Mouse (Mus musculus): Measurements from ENCODE around the gene Rgs16.
"Not testable (repeated sequence)": the region's sequence is repeated elsewhere in the genome, so short reads cannot be mapped to it uniquely, and the experiment has no call there.

Gene Rgs16

GRCm38 (mm10) chr1:153752521-153752920, 12.4 kb downstream of the Rgs16 start:
- no peak for DNase-seq

- DNase-seq: no peak
Measured at GRCm38 (mm10) chr1:153753725-153754464, 13.7 kb downstream of the Rgs16 start.

- no peak for DNase-seq
Measured at GRCm38 (mm10) chr1:153764136-153764535, 24.0 kb downstream of the Rgs16 start.

GRCm38 (mm10) chr1:153766298-153766697, 26.1 kb downstream of the Rgs16 start:
- no peak for DNase-seq

GRCm38 (mm10) chr1:153767281-153767680, 27.1 kb downstream of the Rgs16 start:
- no peak for DNase-seq

- no peak for DNase-seq
Measured at GRCm38 (mm10) chr1:153768465-153768864, 28.3 kb downstream of the Rgs16 start.

GRCm38 (mm10) chr1:153769571-153769970, 29.4 kb downstream of the Rgs16 start:
- not testable (repeated sequence) for DNase-seq

GRCm38 (mm10) chr1:153769998-153770775, 30.0 kb downstream of the Rgs16 start:
- no peak for DNase-seq

- DNase-seq: no peak
Measured at GRCm38 (mm10) chr1:153770776-153771167, 30.6 kb downstream of the Rgs16 start.

GRCm38 (mm10) chr1:153775174-153775573, 35.0 kb downstream of the Rgs16 start:
- DNase-seq: no peak

GRCm38 (mm10) chr1:153776257-153776656, 36.1 kb downstream of the Rgs16 start:
- DNase-seq: no peak

GRCm38 (mm10) chr1:153778205-153778604, 38.1 kb downstream of the Rgs16 start:
- no peak for DNase-seq

- DNase-seq: no peak
Measured at GRCm38 (mm10) chr1:153783339-153783738, 43.2 kb downstream of the Rgs16 start.

- DNase-seq: no peak
Measured at GRCm38 (mm10) chr1:153785608-153786007, 45.5 kb downstream of the Rgs16 start.

GRCm38 (mm10) chr1:153790708-153791107, 50.6 kb downstream of the Rgs16 start:
- DNase-seq: no peak

GRCm38 (mm10) chr1:153794241-153794640, 54.1 kb downstream of the Rgs16 start:
- DNase-seq: no peak
